Mouse (Mus musculus): Measurements from ENCODE around the gene Tfrc. TPM values are rescaled to one million over a fixed set of nuclear protein-coding genes. Genes with fewer than 3 reads are reported as not detected.

Gene Tfrc
- polyA plus RNA-seq, 1 experiment from 2014 or later = 55.9 TPM

- WGBS = 8% methylated on average over 77 of the region's 82 CpGs
- no peaks in the 10 kb centered on the region for H3K27me3 ChIP-seq (ENCODE audit: low read depth, poor library complexity, severe bottlenecking)
Measured at GRCm38 (mm10) chr16:32644069-32644800, 35.5 kb downstream of the Tfrc start.

GRCm38 (mm10) chr16:32644801-32645170, 36.1 kb downstream of the Tfrc start:
- no peak for DNase-seq (ENCODE audit: low spot score)
- WGBS = 15% methylated on average over 12 of the region's 12 CpGs
- Histone ChIP-seq H3K9me3 (replicated peaks) (no peaks in the 10 kb centered on the region), H3K4me1 (peaks cover 30% of the 10 kb centered on the region), H3K27me3 (ENCODE audit: low read depth, poor library complexity, severe bottlenecking) (no peaks in the 10 kb centered on the region), H3K27ac (peak overlapping the region; percentile 95), H3K36me3 (no peaks in the 10 kb centered on the region; the same call in 1 of the 2 replicates), H3K4me3 (peak overlapping the region; percentile 92)

More at GRCm38 (mm10) chr16:32644069-32644800, 35.5 kb downstream of the Tfrc start:
- no peaks in the 10 kb centered on the region for H3K9me3 ChIP-seq (replicated peaks)
- peaks cover 30% of the 10 kb centered on the region for H3K4me1 ChIP-seq
- peak; percentile 77 for DNase-seq (ENCODE audit: low spot score)
- H3K36me3 ChIP-seq = no peaks in the 10 kb centered on the region; the same call in 1 of the 2 replicates
- H3K27ac ChIP-seq = peak overlapping the region; percentile 95
- peak overlapping the region; percentile 92 for H3K4me3 ChIP-seq

GRCm38 (mm10) chr16:32645361-32645914, 36.7 kb downstream of the Tfrc start:
- Histone ChIP-seq H3K36me3 (no peaks in the 10 kb centered on the region; the same call in 1 of the 2 replicates), H3K27me3 (ENCODE audit: low read depth, poor library complexity, severe bottlenecking) (no peaks in the 10 kb centered on the region), H3K27ac (no peak overlapping the region), H3K9me3 (replicated peaks) (no peaks in the 10 kb centered on the region), H3K4me3 (peak overlapping the region; percentile 92), H3K4me1 (peaks cover 30% of the 10 kb centered on the region)
- DNase-seq (ENCODE audit: low spot score) = no peak
- WGBS = 38% methylated on average over 14 of the region's 14 CpGs

- Histone ChIP-seq H3K27me3 (ENCODE audit: low read depth, poor library complexity, severe bottlenecking) (no peaks in the 10 kb centered on the region), H3K4me3 (peak overlapping the region; percentile 92), H3K4me1 (peaks cover 30% of the 10 kb centered on the region), H3K27ac (no peak overlapping the region), H3K36me3 (peaks cover 3% of the 10 kb centered on the region; the same call in 1 of the 2 replicates), H3K9me3 (replicated peaks) (no peaks in the 10 kb centered on the region)
- 90% methylated on average over 9 of the region's 9 CpGs for WGBS
- DNase-seq (ENCODE audit: low spot score) = no peak
Measured at GRCm38 (mm10) chr16:32646014-32646413, 37.3 kb downstream of the Tfrc start.

GRCm38 (mm10) chr16:32647712-32648111, 39.0 kb downstream of the Tfrc start:
- Histone ChIP-seq H3K4me1 (peaks cover 25% of the 10 kb centered on the region), H3K4me3 (no peak overlapping the region)
- DNase-seq (ENCODE audit: low spot score) = no peak

GRCm38 (mm10) chr16:32650461-32650860, 41.7 kb downstream of the Tfrc start:
- no peak overlapping the region for H3K4me3 ChIP-seq
- H3K9me3 ChIP-seq (replicated peaks) = no peaks in the 10 kb centered on the region
- H3K27ac ChIP-seq = no peak overlapping the region
- H3K27me3 ChIP-seq (ENCODE audit: low read depth, poor library complexity, severe bottlenecking) = no peaks in the 10 kb centered on the region
- no peak for DNase-seq (ENCODE audit: low spot score)
- H3K4me1 ChIP-seq = peaks cover 17% of the 10 kb centered on the region
- H3K36me3 ChIP-seq = peaks cover 20% of the 10 kb centered on the region

More at GRCm38 (mm10) chr16:32647712-32648111, 39.0 kb downstream of the Tfrc start:
- no peaks in the 10 kb centered on the region for H3K9me3 ChIP-seq (replicated peaks)
- H3K36me3 ChIP-seq = peaks cover 10% of the 10 kb centered on the region; the same call in 1 of the 2 replicates
- no peak overlapping the region for H3K27ac ChIP-seq
- no peaks in the 10 kb centered on the region for H3K27me3 ChIP-seq (ENCODE audit: low read depth, poor library complexity, severe bottlenecking)

GRCm38 (mm10) chr16:32650974-32651618, 42.4 kb downstream of the Tfrc start:
- 81% methylated on average over 5 of the region's 5 CpGs for WGBS
- no peak for DNase-seq (ENCODE audit: low spot score)
- Histone ChIP-seq H3K9me3 (replicated peaks) (no peaks in the 10 kb centered on the region), H3K36me3 (peaks cover 20% of the 10 kb centered on the region), H3K4me1 (peaks cover 10% of the 10 kb centered on the region), H3K4me3 (no peak overlapping the region), H3K27me3 (ENCODE audit: low read depth, poor library complexity, severe bottlenecking) (no peaks in the 10 kb centered on the region), H3K27ac (no peak overlapping the region)

- Histone ChIP-seq H3K4me3 (no peak overlapping the region), H3K27me3 (ENCODE audit: low read depth, poor library complexity, severe bottlenecking) (no peaks in the 10 kb centered on the region), H3K36me3 (peaks cover 22% of the 10 kb centered on the region), H3K9me3 (replicated peaks) (no peaks in the 10 kb centered on the region), H3K4me1 (peaks cover 24% of the 10 kb centered on the region), H3K27ac (no peak overlapping the region)
- WGBS = 83% methylated on average over 6 of the region's 6 CpGs
- DNase-seq (ENCODE audit: low spot score) = no peak
Measured at GRCm38 (mm10) chr16:32654071-32654733, 45.5 kb downstream of the Tfrc start.

- peaks cover 37% of the 10 kb centered on the region for H3K4me1 ChIP-seq
Measured at GRCm38 (mm10) chr16:32655534-32655933, 46.8 kb downstream of the Tfrc start.

GRCm38 (mm10) chr16:32656321-32656720, 47.6 kb downstream of the Tfrc start:
- Histone ChIP-seq H3K27me3 (ENCODE audit: low read depth, poor library complexity, severe bottlenecking) (no peaks in the 10 kb centered on the region), H3K36me3 (peaks cover 16% of the 10 kb centered on the region), H3K4me1 (peaks cover 45% of the 10 kb centered on the region), H3K27ac (no peak overlapping the region), H3K9me3 (replicated peaks) (no peaks in the 10 kb centered on the region), H3K4me3 (no peak overlapping the region)
- no peak for DNase-seq (ENCODE audit: low spot score)
- 89% methylated on average over 8 of the region's 8 CpGs for WGBS

More at GRCm38 (mm10) chr16:32655534-32655933, 46.8 kb downstream of the Tfrc start:
- H3K36me3 ChIP-seq = peaks cover 22% of the 10 kb centered on the region
- H3K27me3 ChIP-seq (ENCODE audit: low read depth, poor library complexity, severe bottlenecking) = no peaks in the 10 kb centered on the region
- no peak overlapping the region for H3K27ac ChIP-seq
- H3K9me3 ChIP-seq (replicated peaks) = no peaks in the 10 kb centered on the region
- DNase-seq (ENCODE audit: low spot score) = no peak
- 95% methylated on average over 4 of the region's 4 CpGs for WGBS
- no peak overlapping the region for H3K4me3 ChIP-seq

- Histone ChIP-seq H3K27ac (no peak overlapping the region), H3K9me3 (replicated peaks) (no peaks in the 10 kb centered on the region), H3K4me1 (peaks cover 50% of the 10 kb centered on the region), H3K36me3 (peaks cover 12% of the 10 kb centered on the region), H3K27me3 (ENCODE audit: low read depth, poor library complexity, severe bottlenecking) (no peaks in the 10 kb centered on the region), H3K4me3 (no peak overlapping the region)
- no peak for DNase-seq (ENCODE audit: low spot score)
- WGBS = 82% methylated on average over 8 of the region's 8 CpGs
Measured at GRCm38 (mm10) chr16:32656794-32657193, 48.1 kb downstream of the Tfrc start.

GRCm38 (mm10) chr16:32657498-32658250, 49.0 kb downstream of the Tfrc start:
- Histone ChIP-seq H3K9me3 (replicated peaks) (no peaks in the 10 kb centered on the region), H3K4me1 (peaks cover 54% of the 10 kb centered on the region), H3K4me3 (peak overlapping the region; percentile 52; the same call in 1 of the 2 replicates), H3K27ac (no peak overlapping the region), H3K27me3 (ENCODE audit: low read depth, poor library complexity, severe bottlenecking) (no peaks in the 10 kb centered on the region), H3K36me3 (peaks cover 12% of the 10 kb centered on the region)
- 91% methylated on average over 16 of the region's 16 CpGs for WGBS
- no peak for DNase-seq (ENCODE audit: low spot score)
